Mouse (Mus musculus): ENCODE measurements around the gene Armc6.

Armc6 gene

GRCm38 (mm10) chr8:70234080-70234780 is at the start of gene Armc6, which contains the start of gene Sugp2:
Gene Armc6, minus strand, starts transcription at chr8:70234466.
Gene Sugp2, plus strand, starts transcription at chr8:70234226.
- peak; percentile 99 for DNase-seq (ENCODE audit: low read depth, low spot score)

- no peak for DNase-seq (ENCODE audit: low read depth, low spot score)
Measured at GRCm38 (mm10) chr8:70283136-70284077, 49.1 kb upstream of the Armc6 start.

- peak; percentile 99 for DNase-seq (ENCODE audit: low read depth, low spot score)
Measured at GRCm38 (mm10) chr8:70282603-70283135, 48.4 kb upstream of the Armc6 start, which contains the start of gene Homer3. Gene Homer3, plus strand, starts transcription at chr8:70282827.

- no peak for DNase-seq (ENCODE audit: low read depth, low spot score)
Measured at GRCm38 (mm10) chr8:70281001-70281400, 46.7 kb upstream of the Armc6 start.

- DNase-seq (ENCODE audit: low read depth, low spot score), result no peak
Measured at GRCm38 (mm10) chr8:70279266-70279665, 45.0 kb upstream of the Armc6 start.

- no peak for DNase-seq (ENCODE audit: low read depth, low spot score)
Measured at GRCm38 (mm10) chr8:70278175-70278574, 43.9 kb upstream of the Armc6 start.

- DNase-seq (ENCODE audit: low read depth, low spot score), result no peak
Measured at GRCm38 (mm10) chr8:70276476-70276875, 42.2 kb upstream of the Armc6 start.

GRCm38 (mm10) chr8:70274350-70274749 is 40.1 kb upstream of the Armc6 start:
- peak; percentile 94 for DNase-seq (ENCODE audit: low read depth, low spot score)

GRCm38 (mm10) chr8:70272949-70273348 is 38.7 kb upstream of the Armc6 start:
- DNase-seq (ENCODE audit: low read depth, low spot score), result peak; percentile 79

GRCm38 (mm10) chr8:70268799-70269565 is 34.7 kb upstream of the Armc6 start:
- DNase-seq (ENCODE audit: low read depth, low spot score), result peak; percentile 71

- DNase-seq (ENCODE audit: low read depth, low spot score), result no peak
Measured at GRCm38 (mm10) chr8:70268311-70268710, 34.0 kb upstream of the Armc6 start.

- no peak for DNase-seq (ENCODE audit: low read depth, low spot score)
Measured at GRCm38 (mm10) chr8:70267674-70268073, 33.4 kb upstream of the Armc6 start.

- no peak for DNase-seq (ENCODE audit: low read depth, low spot score)
Measured at GRCm38 (mm10) chr8:70259043-70259442, 24.8 kb upstream of the Armc6 start.

- no peak for DNase-seq (ENCODE audit: low read depth, low spot score)
Measured at GRCm38 (mm10) chr8:70258600-70258999, 24.3 kb upstream of the Armc6 start.

GRCm38 (mm10) chr8:70257456-70257855 is 23.2 kb upstream of the Armc6 start:
- no peak for DNase-seq (ENCODE audit: low read depth, low spot score)

GRCm38 (mm10) chr8:70254628-70255027 is 20.4 kb upstream of the Armc6 start:
- DNase-seq (ENCODE audit: low read depth, low spot score), result no peak

GRCm38 (mm10) chr8:70247841-70248240 is 13.6 kb upstream of the Armc6 start:
- no peak for DNase-seq (ENCODE audit: low read depth, low spot score)

- DNase-seq (ENCODE audit: low read depth, low spot score), result no peak
Measured at GRCm38 (mm10) chr8:70246622-70247021, 12.4 kb upstream of the Armc6 start.

- peak; percentile 33 for DNase-seq (ENCODE audit: low read depth, low spot score)
Measured at GRCm38 (mm10) chr8:70240642-70241041, 6.4 kb upstream of the Armc6 start.

GRCm38 (mm10) chr8:70237842-70238241 is 3.6 kb upstream of the Armc6 start:
- no peak for DNase-seq (ENCODE audit: low read depth, low spot score)

- no peak for DNase-seq (ENCODE audit: low read depth, low spot score)
Measured at GRCm38 (mm10) chr8:70234781-70235128, 489 bp upstream of the Armc6 start.

- no peak for DNase-seq (ENCODE audit: low read depth, low spot score)
Measured at GRCm38 (mm10) chr8:70233606-70234005, 660 bp downstream of the Armc6 start.

All from ES-CJ7 (cell line).